8 mouse cellular contexts compared by ENCODE assay signal in genomic region chr9:34557846-34558245, GRCm38 (mm10).
DNase-seq lines count a peak whose midpoint lies in the region; ATAC-seq lines count a peak whose summit lies in the region.

No protein-coding gene starts in this region.

- H3K36me3 ChIP-seq in embryonic facial prominence, embryonic 14.5 days (ENCODE audit: control insufficient read depth, insufficient read depth, low read length), result no peaks in the 10 kb centered on the region
- no peaks in the 10 kb centered on the region for H3K36me3 ChIP-seq in neural tube, embryonic 15.5 days
- H3K36me3 ChIP-seq in heart, embryonic 10.5 days, result no peaks in the 10 kb centered on the region

- no peak overlapping the region for H3K9ac ChIP-seq in embryonic facial prominence, embryonic 14.5 days (ENCODE audit: low read depth, low read length)
- H3K9ac ChIP-seq in neural tube, embryonic 15.5 days (replicated peaks), result no peak overlapping the region

- no peak overlapping the region for H3K4me3 ChIP-seq in embryonic facial prominence, embryonic 14.5 days (ENCODE audit: low read depth, low read length)
- H3K4me3 ChIP-seq in neural tube, embryonic 15.5 days (replicated peaks), result no peak overlapping the region
- H3K4me3 ChIP-seq in heart, embryonic 10.5 days, result no peak overlapping the region

- WGBS in embryonic facial prominence, embryonic 14.5 days, result 42% methylated on average over 5 of the region's 5 CpGs
- WGBS in neural tube, embryonic 15.5 days, result 24% methylated on average over 5 of the region's 5 CpGs
- WGBS in heart, embryonic 10.5 days, result 72% methylated on average over 5 of the region's 5 CpGs

- H3K4me1 ChIP-seq in embryonic facial prominence, embryonic 14.5 days (ENCODE audit: control insufficient read depth, insufficient read depth, low read length), result peaks cover 12% of the 10 kb centered on the region
- H3K4me1 ChIP-seq in neural tube, embryonic 15.5 days, result peaks cover 57% of the 10 kb centered on the region
- H3K4me1 ChIP-seq in heart, embryonic 10.5 days, result no peaks in the 10 kb centered on the region

- DNase-seq in left cerebral cortex, adult 18-20 months (ENCODE audit: low spot score in 2 of 2), result peak; percentile 13 to 16
- DNase-seq in left cerebral cortex, postnatal 36 days (ENCODE audit: low spot score in 2 of 2), result no peak
- DNase-seq in embryonic facial prominence, embryonic 14.5 days (ENCODE audit: low spot score), result peak; percentile 77
- peak; percentile 37 to 45 for DNase-seq in layer of hippocampus, postnatal 36 days
- DNase-seq in heart, embryonic 10.5 days (ENCODE audit: low spot score), result no peak
- DNase-seq in heart, postnatal 36 days, result no peak

- H3K9me3 ChIP-seq in embryonic facial prominence, embryonic 14.5 days (ENCODE audit: control insufficient read depth, low read length), result no peaks in the 10 kb centered on the region
- H3K9me3 ChIP-seq in neural tube, embryonic 15.5 days (replicated peaks), result no peaks in the 10 kb centered on the region
- H3K9me3 ChIP-seq in heart, embryonic 10.5 days, result no peaks in the 10 kb centered on the region

- peak; percentile 82 for ATAC-seq in embryonic facial prominence, embryonic 14.5 days (ENCODE audit: low read depth)
- ATAC-seq in neural tube, embryonic 15.5 days (ENCODE audit: low FRiP score), result peak; percentile 75
- ATAC-seq in megakaryocyte-erythroid progenitor cell, adult 5-6 weeks (replicated peaks; ENCODE audit: low FRiP score, low TSS enrichment, poor library complexity, severe bottlenecking), result no peak

- peak overlapping the region; percentile 55; the same call in 1 of the 2 replicates for H3K27ac ChIP-seq in embryonic facial prominence, embryonic 14.5 days (replicated peaks; ENCODE audit: low read depth, low read length)
- H3K27ac ChIP-seq in neural tube, embryonic 15.5 days (replicated peaks), result peak overlapping the region; percentile 73
- H3K27ac ChIP-seq in heart, embryonic 10.5 days, result no peak overlapping the region

- peak overlapping the region; percentile 39; the same call in 1 of the 2 replicates for H3K4me2 ChIP-seq in embryonic facial prominence, embryonic 14.5 days (ENCODE audit: low read depth, low read length)
- peak overlapping the region; percentile 25; the same call in 1 of the 2 replicates for H3K4me2 ChIP-seq in neural tube, embryonic 15.5 days

- no peaks in the 10 kb centered on the region for H3K27me3 ChIP-seq in embryonic facial prominence, embryonic 14.5 days (replicated peaks; ENCODE audit: control insufficient read depth, insufficient read depth, low read length)
- no peaks in the 10 kb centered on the region for H3K27me3 ChIP-seq in neural tube, embryonic 15.5 days (replicated peaks)
- H3K27me3 ChIP-seq in heart, embryonic 10.5 days (ENCODE audit: insufficient read depth, poor library complexity, severe bottlenecking), result peaks cover 57% of the 10 kb centered on the region

- intact Hi-C loops in left cerebral cortex, postnatal 36 days (cut with DNase I), result no loop called here
- intact Hi-C loops in heart, postnatal 36 days (cut with DNase I), result no loop called here

Comparison
In these comparisons a context has a peak if more than half of its experiments do, and no peak if none do; other contexts are left out.
1. DNase-seq: peak in left cerebral cortex, adult 18-20 months (2 of 2), embryonic facial prominence, embryonic 14.5 days (single experiment) and layer of hippocampus, postnatal 36 days (2 of 2); none in left cerebral cortex, postnatal 36 days (0 of 2), heart, embryonic 10.5 days (single experiment) and heart, postnatal 36 days (0 of 2).